In genomic region chr10:60733471-60733870, GRCm38 (mm10) we compare ENCODE assay signal across 16 mouse cellular contexts.
"Had no signal": no experiment of that assay in that cellular context is flagged by ENCODE, and none has a peak within 500 bp of the region (broad histone marks: within the 10 kb centered on the region; RNA-seq: fewer than 3 reads in every experiment).

No protein-coding gene starts in this region.

- ATAC-seq: hindbrain, postnatal 0 days; inflammation-experienced regulatory T-cells, adult 6 months had no signal

- H3K4me1 ChIP-seq: limb, embryonic 13.5 days; lung, embryonic 15.5 days had no signal

- H3K27ac ChIP-seq: hindbrain, postnatal 0 days; layer of hippocampus, adult 2 months; limb, embryonic 10.5 days; limb, embryonic 13.5 days; liver, embryonic 13.5 days; lung, embryonic 15.5 days; midbrain, embryonic 10.5 days had no signal

- H3K4me2 ChIP-seq: limb, embryonic 13.5 days; liver, embryonic 13.5 days; lung, embryonic 15.5 days had no signal

- H3K4me3 ChIP-seq: layer of hippocampus, adult 2 months; limb, embryonic 10.5 days; limb, embryonic 13.5 days; liver, embryonic 13.5 days; lung, embryonic 15.5 days; megakaryocyte, embryonic 14.5 days; midbrain, embryonic 10.5 days had no signal

- H3K9ac ChIP-seq: limb, embryonic 13.5 days; liver, embryonic 13.5 days; lung, embryonic 15.5 days had no signal

- H3K27me3 ChIP-seq: limb, embryonic 13.5 days; liver, embryonic 13.5 days; lung, embryonic 15.5 days; megakaryocyte, embryonic 14.5 days had no signal

- H3K9me3 ChIP-seq: limb, embryonic 10.5 days; limb, embryonic 13.5 days; liver, embryonic 13.5 days; lung, embryonic 15.5 days; megakaryocyte, embryonic 14.5 days; midbrain, embryonic 10.5 days had no signal

- DNase-seq: layer of hippocampus, adult 9-11 months; liver, embryonic 13.5 days; lung, adult 18-20 months; lung, postnatal 10 days; lung, postnatal 36 days; midbrain, embryonic 14.5 days; thymus, adult 18-20 months; thymus, postnatal 36 days had no signal

- H3K36me3 ChIP-seq: limb, embryonic 10.5 days; liver, embryonic 13.5 days; lung, embryonic 15.5 days had no signal
